Mouse (Mus musculus): ENCODE measurements around the gene P2ry1. TPM values are rescaled to one million over a fixed set of nuclear protein-coding genes. Genes with fewer than 3 reads are reported as not detected.

Gene P2ry1
- total RNA-seq (2015; ENCODE audit: low replicate concordance) (0.19 and 3.1 TPM in 2 replicates), total RNA-seq (2017; ENCODE audit: low replicate concordance) (6.3 and 7.0 TPM in 2 replicates)

- ATAC-seq (replicated peaks; ENCODE audit: low FRiP score, poor library complexity, severe bottlenecking): peak; percentile 94
These were observed at the start of gene P2ry1 for GRCm38 (mm10) chr3:61002587-61003501. TSS of gene P2ry1 (plus strand) at chr3:61002795.

DNA sequence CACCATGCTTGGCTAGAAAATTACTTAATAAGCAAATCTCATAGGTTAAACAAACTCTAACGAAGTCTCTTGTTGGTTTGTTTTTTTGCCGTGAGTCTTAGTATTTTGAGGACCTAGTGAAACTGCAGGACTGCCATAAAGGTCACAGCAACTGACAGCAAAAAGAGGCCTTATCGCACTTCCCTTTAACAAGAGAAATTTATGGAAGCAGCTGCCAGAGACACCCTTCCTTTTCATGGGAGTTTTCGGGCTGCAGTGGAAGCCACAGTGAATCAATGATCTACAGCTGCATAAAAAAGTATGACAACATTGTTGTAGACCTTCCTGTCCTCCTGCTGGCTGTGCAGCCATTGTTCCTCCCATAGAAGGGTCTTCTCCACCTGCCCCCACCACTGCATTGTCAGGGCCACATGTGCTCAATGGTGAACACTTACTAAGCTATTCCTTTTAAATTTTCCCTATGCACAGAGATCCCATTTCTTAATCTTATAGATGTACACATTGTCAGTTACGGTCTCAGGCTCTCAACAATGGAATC lies 49.3 kb upstream of the P2ry1 start:
- ATAC-seq (replicated peaks; ENCODE audit: low FRiP score, poor library complexity, severe bottlenecking): no peak

GRCm38 (mm10) chr3:60954073-60954472 lies 48.5 kb upstream of the P2ry1 start:
- ATAC-seq (replicated peaks; ENCODE audit: low FRiP score, poor library complexity, severe bottlenecking): no peak

DNA sequence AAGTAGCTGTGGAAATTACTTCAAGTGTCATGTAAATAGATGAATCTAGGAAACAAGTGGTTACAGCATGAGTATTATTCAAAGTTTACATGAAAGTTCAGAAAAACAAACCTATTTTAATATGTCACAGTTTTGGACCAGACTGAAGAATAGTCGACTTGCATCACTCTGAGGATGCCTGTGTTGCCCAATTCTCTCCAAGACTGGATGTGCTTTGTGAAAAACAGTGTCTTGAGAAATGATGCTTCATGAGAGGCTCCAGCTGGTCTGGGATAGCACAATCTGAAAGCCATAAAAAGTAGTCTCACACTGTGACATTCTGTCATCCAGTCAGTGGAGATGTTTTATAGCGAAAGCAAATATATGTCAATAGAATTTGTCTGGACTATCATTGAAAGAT lies 43.8 kb upstream of the P2ry1 start:
- ATAC-seq (replicated peaks; ENCODE audit: low FRiP score, poor library complexity, severe bottlenecking): no peak

DNA sequence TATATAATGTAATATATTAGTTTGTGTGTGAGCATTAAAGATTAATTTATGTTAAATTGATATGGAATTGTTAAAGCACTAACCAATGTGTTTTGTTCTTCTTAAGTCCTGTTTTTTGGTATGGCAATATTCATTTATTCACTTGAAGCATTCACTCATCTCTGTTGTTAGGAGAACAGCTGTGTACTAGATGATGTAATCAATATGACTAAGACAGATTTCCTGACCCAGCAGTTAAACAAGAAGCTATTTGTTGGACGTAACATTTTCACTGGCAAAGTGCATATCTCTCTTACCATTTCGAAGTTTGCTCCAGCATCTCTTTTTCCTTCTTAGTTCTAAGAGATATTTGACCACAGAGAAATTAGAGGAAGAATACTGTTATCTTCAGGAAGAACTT lies 37.5 kb upstream of the P2ry1 start:
- no peak for ATAC-seq (replicated peaks; ENCODE audit: low FRiP score, poor library complexity, severe bottlenecking)

DNA sequence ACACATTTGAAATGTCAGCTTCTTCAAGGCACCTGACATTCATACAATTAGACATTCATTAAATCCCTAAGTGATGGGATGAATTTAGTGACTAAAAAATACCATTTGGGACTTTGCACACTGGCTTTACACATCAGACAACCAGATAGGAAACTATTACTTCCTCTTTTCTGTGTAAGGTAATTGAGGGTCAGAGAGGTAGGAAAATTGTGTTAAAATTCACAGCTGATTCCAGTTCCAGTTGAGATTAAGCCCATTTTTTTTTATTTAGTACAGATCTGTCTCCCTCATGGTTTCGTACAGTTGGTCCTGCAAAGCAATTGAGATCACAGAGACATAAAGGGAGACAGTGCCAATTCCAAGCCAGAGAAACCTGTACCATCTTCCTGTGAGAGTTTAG lies 27.7 kb upstream of the P2ry1 start:
- ATAC-seq (replicated peaks; ENCODE audit: low FRiP score, poor library complexity, severe bottlenecking): no peak

DNA sequence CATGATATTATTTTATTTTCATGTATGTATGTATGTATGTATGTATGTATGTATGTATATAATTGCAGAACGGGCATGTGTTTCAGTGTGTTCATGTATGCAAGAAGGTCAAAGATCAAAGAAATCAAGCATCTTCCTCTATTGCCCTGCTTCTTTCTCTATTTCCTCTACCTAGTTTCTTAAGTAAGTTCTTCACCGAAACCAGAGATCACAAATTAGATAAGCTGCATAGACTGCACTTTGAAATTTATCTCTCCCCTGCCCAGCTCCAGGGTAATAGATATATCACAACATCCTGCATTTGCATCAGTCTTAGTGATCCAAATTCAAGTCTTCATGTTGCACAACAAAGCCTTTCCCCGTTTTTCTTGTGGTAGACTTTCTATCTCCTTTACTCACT lies 20.5 kb upstream of the P2ry1 start:
- ATAC-seq (replicated peaks; ENCODE audit: low FRiP score, poor library complexity, severe bottlenecking): no peak

GRCm38 (mm10) chr3:60998064-60998463 lies 4.5 kb upstream of the P2ry1 start:
- ATAC-seq (replicated peaks; ENCODE audit: low FRiP score, poor library complexity, severe bottlenecking): no peak

DNA sequence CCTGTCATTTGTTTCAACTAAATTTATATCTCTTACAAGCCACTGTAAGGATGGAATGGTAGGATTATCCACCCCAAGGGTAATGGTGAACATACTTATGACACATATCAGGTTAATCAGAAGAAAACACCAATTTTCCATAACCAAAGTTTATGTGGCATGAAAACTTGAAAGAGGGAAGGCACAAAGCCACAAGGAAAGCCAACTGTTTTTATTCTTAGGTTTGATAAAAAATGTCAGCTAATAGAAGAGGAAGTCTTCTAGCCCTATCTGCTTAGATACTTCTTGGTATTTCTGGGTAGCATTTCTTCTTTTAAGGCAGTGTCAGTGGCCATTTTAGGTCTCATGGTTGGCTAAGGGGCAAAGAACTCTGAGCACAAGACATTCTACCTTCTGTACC lies 2.9 kb upstream of the P2ry1 start:
- ATAC-seq (replicated peaks; ENCODE audit: low FRiP score, poor library complexity, severe bottlenecking): no peak

GRCm38 (mm10) chr3:61000747-61001146 lies 1.8 kb upstream of the P2ry1 start:
- ATAC-seq (replicated peaks; ENCODE audit: low FRiP score, poor library complexity, severe bottlenecking): no peak

DNA sequence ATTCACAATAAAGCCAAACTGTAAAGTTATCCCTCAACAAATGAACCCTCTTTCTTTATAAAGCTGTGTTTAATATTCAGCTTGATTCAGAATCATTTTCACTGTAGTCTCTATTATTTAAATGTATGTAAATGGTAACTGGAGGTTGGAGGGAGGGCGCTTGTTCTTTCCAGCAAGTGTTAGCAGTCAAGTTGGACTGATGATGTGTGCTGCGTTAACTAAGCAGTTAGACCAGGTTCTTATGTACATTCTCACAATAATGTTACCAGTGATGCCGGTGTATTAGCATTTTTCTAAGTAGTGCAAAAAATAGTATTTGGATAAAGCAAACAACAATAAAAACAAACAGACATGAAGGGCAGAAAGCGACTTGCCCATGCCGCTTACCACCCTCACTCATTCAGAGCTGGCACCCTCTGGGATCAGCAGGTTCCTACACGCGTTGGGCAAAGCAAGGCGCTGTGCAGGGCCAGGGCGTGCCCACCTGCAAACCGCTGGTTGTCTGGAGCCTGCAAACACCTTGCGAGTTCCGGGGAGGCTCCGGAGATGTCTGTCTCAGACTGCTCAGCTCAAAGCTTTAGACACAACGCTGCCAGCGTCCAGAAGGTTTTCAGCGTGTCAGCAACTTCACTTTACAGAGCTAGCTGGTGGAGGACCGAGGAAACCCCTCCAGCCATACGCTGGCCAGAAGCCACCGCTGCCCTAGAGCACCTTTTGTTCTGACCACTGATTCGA lies 576 bp upstream of the P2ry1 start:
- ATAC-seq (replicated peaks; ENCODE audit: low FRiP score, poor library complexity, severe bottlenecking): peak; percentile 61

DNA sequence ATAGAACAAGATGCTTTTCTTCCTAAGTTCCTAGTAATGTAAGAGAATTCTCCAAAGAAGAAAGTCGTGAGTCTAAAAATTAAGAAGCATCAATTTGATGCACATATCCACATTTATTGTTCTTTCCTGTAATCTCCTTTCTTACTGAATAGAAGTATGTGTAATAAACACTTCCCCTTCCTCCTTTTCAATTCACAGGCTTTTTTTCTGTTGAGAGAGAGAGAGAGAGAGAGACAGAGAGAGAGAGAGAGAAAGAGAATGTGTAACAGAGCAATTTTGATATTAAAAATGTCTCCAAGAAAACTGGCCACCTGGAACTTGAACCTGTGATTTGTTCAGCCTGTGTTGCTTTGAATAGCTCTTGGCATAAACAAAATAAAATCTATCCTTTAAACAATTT lies 2.0 kb downstream of the P2ry1 start:
- no peak for ATAC-seq (replicated peaks; ENCODE audit: low FRiP score, poor library complexity, severe bottlenecking)

DNA sequence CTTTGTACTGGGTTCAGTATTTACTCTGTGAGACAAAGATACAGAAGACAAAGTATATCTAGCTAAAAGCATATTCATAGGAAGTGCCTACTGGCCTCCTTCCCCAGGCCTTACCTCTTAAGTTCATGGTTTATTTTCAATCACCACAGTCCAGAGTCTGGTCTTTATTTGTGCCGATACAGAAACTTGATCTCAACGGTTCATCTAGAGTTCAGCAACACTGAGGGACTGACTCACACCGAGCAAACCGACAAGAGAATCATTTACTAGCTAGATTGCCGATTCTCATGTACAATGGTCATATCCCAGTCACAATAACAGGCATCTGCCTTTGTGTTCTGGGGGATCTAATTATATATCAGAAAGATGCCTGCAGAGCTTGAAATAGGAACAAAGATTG lies 9.1 kb downstream of the P2ry1 start:
- no peak for ATAC-seq (replicated peaks; ENCODE audit: low FRiP score, poor library complexity, severe bottlenecking)

DNA sequence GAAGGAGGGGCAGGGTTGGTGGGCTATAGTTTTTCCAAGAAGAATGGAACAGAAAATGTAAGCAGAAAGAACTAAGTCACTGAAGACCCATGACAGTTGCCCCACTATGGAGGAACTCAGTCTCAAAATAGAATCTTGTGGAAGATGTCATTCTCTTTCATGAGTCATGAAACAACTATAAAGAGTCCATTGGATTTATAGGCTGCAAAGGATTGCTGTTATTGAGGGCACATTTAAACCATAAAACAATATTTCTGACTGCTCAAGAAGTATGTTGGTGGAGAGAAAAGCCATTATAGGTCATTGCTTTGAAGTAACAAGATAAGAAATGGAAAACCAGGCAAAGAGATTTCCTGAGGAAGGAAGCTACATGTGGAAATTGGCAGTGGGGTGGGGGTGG lies 10.0 kb downstream of the P2ry1 start:
- no peak for ATAC-seq (replicated peaks; ENCODE audit: low FRiP score, poor library complexity, severe bottlenecking)

GRCm38 (mm10) chr3:61016733-61017132 lies 14.1 kb downstream of the P2ry1 start:
- no peak for ATAC-seq (replicated peaks; ENCODE audit: low FRiP score, poor library complexity, severe bottlenecking)

GRCm38 (mm10) chr3:61032100-61032499 lies 29.5 kb downstream of the P2ry1 start:
- ATAC-seq (replicated peaks; ENCODE audit: low FRiP score, poor library complexity, severe bottlenecking): no peak

GRCm38 (mm10) chr3:61035633-61036032 lies 33.0 kb downstream of the P2ry1 start:
- ATAC-seq (replicated peaks; ENCODE audit: low FRiP score, poor library complexity, severe bottlenecking): no peak

DNA sequence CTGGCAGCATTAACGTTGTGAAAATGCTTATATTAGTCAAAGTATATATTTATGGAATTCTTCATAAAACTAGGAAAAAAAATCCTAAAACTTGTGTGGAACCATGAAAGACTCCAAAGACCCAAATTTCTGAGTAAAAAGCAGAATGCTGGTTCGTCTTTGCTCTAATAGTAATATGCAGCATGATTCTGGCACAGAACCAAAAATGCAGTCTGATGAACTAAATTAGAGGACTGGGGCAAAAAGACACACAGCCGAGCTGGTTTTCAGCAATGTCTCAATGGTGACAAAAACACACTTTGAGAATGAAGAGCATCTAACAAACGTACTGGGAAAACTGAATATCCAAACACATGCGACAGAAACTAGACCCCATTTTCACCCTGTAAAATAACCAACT lies 37.3 kb downstream of the P2ry1 start:
- no peak for ATAC-seq (replicated peaks; ENCODE audit: low FRiP score, poor library complexity, severe bottlenecking)

- no peak for ATAC-seq (replicated peaks; ENCODE audit: low FRiP score, poor library complexity, severe bottlenecking)
These were observed 47.5 kb downstream of the P2ry1 start for GRCm38 (mm10) chr3:61049976-61050672.
